Mouse (Mus musculus) layer of hippocampus, adult 9-10 months (tissue): Measurements from ENCODE around the gene Fn3krp.

Source experiments
- DNase-seq: peaks from one replicate; pipeline ENCODE4 v3.0.0; 2022; ENCODE audit warnings: low spot score

Fn3krp gene

DNA sequence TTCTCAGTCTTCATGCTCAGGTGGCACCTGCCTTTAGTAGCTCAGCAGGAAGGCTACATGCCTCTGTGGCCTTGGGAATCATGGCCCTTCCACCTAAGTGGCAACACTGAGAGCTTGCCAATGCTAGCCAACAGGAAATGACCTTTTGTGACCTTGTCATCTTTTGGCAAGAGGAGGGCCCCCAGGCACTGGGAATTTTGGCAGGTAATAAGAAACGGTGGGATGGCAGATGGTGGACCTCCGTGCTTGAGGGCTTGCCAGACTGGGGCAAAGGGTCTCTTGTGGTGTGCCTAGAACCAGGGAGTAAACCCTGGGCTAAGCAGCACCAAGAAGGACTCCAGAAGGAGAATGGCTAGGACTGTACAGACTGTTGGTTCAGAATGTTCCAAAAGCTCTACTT lies 20.9 kb downstream of the Fn3krp start:
- no peak for DNase-seq

DNA sequence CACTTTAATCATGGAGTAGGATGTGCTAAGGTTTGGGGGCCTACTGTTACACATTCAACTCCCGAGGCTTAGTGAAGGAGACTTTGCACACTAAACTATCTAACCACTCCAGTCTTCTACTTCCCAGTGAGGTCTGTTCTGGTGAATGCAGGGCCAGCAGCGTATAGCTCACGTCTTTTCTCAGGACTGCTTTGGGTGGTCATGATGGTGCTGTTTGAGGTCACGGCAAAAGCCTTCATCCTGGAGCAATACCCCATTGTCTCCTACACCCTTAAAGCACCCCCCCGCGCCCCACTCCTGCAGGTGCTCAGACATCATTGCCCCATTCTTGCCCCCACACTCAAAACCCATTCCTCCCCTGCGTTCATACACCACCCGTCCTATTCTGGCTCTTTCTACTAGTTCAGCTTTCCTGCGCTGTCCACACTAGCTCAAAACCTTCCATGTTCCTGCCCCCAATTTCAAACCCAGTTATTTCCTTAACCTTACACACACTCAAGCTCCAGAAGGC lies 30.1 kb downstream of the Fn3krp start:
- no peak for DNase-seq

DNA sequence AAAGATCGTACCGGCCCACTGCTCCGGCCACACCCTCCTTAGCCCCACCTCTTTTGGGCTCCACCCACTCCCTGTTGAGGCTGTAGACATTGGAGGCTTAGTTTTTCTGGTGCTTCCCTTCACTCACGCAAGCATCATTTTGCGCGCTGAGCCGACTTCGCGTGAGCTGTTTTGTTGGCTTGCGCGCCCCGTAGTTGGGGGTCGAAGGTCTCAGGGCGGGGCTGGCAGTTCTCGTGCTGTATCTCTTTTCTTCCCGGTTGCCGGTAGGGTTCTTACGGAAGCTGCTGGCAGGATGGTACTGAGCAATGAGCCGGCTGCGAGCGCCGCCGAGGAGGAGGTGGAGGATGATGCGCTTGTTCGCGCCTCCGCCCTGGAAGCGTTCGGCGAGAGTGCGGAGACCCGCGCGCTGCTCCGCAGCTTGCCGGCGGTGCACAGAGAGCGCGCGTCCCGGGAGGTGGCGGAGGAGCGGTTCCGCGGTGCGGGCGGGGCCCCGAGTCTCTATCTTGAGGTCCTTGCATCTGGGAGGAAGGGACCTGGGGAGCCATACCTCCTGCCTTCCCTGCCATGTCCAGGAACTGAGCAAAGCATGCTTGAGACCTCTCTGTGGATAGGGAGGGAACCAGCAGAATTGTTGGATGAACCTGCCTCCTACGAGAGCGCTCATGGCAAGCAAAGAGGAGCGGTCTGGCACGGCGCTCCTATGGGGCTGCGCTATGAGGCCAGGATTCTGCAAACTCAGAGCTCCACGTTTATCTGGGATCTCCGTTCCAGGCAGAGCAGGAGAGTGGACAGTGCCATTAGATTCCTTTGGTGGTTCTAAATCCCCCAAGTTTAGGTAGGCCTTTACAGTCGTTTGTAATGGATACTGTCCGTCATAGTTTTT lies 30.8 kb downstream of the Fn3krp start, which contains the start of gene Tbcd:
TSS of gene Tbcd (plus strand) at position 197 of the 883 bp plus-strand sequence.
- DNase-seq: peak; percentile 96

DNA sequence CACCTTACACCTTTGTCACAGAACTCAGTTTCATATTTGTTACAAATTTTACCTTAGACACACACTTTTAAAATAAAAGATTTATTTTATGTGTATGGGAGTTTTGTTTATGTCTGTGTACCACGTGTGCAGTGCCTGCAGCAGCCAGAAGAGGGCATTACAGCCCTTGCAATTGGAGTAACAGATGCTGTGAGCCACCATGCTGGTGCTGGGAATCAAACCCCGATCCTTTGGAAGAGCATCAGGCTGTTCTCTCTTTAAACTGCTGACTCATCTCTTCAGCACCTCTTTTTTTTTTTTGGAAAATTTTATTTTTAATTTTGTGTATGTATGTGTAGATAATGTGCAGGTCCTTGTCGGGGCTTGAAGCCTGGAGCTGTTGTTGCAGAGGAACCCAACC lies 36.7 kb downstream of the Fn3krp start:
- DNase-seq: no peak

DNA sequence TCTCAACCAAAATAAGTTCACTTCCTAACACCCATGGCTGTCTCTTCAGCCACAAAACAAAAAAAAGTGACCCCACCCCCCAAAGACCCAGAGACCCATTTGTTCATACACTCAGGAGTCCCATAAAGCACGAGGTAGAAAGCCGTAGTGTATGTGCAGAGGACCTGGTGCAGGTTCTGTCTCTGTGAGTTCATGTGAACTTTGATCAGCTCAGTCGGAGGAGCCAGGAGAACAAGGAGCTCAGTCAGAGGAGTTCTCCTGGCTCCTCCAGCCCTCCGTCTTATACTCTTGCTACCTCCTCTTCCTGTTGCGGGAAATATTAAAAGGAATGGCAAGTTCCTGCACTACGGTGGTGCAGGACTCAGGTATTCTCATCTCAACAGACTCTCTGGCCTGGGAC lies 46.2 kb downstream of the Fn3krp start:
- DNase-seq: no peak

DNA sequence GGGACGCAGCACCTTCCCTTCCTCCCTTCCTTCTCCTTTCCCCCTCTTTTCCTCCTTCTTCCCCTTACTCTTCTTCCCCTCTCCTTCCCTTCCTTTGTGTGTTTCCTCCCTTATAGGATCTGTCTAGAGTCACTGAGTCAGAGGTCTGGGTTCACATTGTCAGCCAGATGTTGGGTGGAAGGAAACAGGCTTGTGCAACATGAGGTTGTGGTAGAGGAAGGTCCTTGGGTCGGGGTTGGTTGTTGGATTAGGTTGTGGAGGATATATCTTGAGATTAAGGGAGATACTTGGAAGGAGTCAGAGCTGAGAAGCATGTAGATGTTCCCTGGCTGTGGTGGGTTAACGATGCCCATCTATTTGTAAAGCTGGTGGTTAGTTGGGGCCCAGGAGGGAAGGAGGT lies 53.6 kb downstream of the Fn3krp start:
- DNase-seq: no peak

DNA sequence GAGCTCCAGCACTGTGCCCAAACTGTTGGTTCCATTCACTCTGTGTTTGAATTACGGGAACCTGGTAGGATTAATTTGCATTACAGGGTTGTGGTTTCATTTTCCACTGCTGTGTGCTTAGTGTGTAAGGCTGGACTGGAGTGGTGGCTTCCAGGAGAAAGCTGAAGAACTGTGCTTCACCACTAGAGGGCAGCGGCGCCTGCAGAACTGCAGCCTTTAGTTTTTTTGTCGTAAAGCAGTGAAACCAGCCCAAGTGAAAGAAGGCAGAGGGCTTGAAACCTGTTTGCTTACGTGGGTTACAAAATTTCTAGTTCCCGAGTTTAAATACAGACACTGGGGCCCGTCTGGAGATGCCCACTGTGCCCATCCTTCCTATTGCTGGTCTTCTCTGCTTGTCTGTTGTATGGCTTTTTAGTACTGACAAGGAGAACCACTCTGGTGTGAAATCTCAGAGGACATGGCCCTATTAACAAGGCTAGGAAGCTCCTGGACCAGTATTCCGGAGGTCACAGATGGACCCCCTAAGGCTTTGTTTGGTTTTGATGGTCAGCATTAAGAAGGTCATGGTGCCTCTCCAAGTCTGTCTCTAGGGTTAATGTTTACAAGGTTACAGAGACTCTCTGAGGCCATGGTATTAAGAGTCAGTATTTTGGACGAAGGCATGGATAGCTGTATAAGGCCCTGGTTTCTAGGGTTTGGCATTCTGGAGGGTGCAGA lies 54.7 kb downstream of the Fn3krp start:
- peak; percentile 38 for DNase-seq

DNA sequence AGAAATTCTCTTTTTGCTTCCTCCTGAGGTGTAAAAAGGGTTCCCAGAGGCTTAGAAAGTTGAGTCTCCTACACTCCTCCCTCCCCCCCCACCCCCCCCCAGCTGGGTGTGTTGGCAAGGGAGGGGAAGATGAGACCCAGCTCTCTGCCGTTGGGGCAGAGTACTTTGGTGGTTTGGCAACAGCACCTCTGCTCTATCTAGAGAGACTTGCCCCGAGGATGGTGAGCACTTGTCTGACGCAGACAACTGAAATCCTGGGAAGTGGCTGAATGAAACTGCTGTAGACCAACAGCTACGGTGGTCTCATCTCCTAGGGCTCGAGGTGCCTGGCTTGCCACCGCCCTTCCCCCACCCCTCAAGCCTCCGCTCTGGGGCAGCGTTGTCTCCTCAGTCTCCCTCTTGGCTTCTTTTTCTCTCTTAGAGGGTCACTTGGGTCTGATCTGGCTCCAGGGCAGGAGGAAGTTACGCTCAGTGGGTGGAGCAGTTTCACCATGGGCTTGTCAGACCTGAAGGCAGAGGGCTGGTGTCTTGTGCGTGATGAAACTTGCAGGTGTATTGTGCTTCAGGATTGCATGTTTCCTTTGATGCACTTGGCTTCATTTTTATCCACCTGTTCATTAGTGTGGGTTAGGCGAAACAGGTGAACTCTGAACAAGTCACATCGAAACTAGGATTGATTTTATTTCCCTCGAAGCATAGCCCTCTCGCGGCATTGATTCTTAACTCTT lies 58.4 kb downstream of the Fn3krp start:
- no peak for DNase-seq
